Mouse (Mus musculus) naive thymus-derived CD4-positive, alpha-beta T cell, adult 2 months (primary cell): Measurements from ENCODE around the gene Nfkbiz.
"Not testable (repeated sequence)": the region's sequence is repeated elsewhere in the genome, so short reads cannot be mapped to it uniquely, and the experiment has no call there.

Experiments used
- DNase-seq: peaks from one replicate; pipeline ENCODE4 v3.0.0-alpha.2; 2011; ENCODE audit warnings: low read depth

Gene Nfkbiz

DNA sequence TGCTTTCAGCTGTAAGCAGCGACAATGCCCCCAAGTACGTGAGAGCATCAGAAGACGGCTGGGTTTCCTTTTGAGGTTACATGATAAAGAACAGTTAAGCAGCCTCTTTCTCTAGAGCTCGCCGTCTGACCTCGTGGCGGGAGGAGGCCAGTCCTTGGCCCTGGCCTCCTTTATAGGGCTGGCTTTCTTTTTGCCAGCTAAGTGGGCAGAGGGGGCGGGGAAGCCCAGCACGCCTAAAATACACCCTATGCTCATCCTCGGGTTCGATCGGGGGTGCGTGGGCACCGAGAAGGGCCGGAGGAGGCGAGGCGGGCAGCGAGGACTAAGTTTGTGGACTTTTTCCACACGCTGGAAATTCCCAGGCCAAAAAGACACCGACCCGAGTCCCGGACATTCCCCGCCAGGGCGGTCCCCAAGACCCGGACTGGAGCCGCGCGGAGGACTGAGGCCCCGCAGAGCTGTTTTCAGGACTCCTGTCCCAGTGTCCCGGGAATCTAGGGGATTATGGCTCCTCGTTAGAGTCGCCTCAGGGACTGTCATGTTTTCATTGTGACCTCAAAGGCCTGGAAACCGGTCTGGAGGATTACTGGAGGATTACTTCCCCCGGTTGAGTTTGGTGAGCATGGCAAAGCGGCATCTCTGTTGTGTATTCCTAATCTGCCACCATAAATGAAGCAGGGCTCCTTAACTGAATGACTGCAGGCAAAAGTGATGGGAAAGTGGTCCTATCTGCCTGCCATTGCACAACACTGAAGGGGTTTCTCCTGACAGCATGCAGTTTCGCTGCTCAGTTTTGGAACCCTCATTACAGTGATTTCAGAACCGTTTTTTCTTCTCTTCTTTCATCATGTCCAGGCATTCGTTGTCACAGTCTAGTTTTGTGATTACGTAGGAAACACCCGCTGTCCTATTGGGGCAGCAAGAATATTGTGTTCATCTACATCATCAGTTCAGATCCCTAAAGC is at the start of gene Nfkbiz:
Nfkbiz (minus strand) TSS at position 390 of the 965 bp plus-strand sequence.
- peak; percentile 73 for DNase-seq

DNA sequence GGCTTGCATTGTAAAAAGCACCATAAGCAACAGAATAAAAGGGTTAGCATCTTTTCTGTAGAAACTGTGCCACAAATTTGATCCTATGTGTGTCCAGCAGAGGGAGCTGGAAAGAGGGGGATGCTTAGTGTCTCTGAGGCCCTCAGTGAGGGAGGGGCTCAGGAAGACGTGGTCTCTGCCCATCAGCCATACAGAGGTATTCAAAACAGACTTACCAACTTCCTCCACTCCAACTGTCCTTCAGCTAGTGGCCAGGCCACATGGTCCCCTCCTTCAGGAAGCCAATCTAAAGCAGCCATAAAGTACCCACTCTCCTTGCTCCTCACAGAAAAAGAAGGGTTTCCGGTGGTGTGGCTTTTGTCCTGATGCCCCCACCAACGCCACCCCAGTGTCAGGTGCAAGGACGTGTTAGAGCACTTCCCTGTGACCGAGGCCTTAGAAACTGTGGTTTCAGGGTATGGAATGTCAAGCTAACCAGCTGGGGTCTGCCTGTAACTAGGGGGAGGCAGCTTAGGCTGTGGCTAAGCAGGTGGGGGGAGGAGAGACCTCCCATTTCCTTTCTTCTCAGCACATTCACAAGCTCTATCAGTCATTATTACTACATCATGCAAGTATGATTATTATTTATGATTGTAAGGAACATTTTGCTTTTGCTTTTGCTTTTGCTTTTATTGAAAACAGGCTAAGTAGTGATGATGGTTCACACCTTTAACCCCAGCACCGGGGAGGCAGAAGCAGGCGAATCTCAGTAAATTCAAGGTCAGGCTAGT is 49.3 kb upstream of the Nfkbiz start:
- peak; percentile 77 for DNase-seq

DNA sequence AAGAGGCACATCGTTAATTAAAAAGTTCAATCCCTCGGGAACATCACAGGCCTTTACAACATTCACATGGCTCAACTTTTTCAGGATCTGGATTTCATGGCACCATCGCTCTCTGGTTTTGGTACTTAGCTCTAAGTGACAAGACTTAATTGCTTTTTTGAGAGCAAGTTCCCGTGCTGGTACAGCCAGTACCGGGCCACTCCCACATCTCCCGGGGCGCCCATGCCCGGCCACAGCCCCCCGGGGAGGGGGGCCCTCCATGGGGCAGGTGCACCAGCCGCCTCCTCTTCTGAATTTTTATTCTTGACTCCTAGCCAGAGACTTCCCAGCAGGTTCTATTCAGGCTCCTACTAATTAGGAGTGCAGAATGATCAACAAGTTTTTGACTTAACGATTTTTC is 45.5 kb upstream of the Nfkbiz start:
- DNase-seq = no peak

DNA sequence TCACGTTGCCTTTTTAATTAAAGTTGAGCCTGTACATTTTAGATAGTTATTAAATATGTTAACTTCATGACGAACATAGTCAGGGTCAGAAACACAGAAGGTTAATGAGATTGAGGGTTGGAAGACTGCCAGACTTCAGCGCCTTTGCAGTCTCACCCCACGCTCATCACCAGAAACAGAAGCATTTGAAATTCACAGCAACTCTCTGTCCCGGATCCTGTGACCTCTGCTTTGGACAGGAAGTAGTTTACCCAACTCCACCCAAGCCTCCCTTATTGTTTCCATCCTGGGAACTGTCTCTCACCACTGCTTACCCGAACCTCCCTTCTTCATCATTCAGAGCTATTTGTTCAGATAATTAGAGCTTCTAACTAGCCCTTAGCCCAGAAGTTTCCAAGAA is 37.3 kb upstream of the Nfkbiz start:
- no peak for DNase-seq

DNA sequence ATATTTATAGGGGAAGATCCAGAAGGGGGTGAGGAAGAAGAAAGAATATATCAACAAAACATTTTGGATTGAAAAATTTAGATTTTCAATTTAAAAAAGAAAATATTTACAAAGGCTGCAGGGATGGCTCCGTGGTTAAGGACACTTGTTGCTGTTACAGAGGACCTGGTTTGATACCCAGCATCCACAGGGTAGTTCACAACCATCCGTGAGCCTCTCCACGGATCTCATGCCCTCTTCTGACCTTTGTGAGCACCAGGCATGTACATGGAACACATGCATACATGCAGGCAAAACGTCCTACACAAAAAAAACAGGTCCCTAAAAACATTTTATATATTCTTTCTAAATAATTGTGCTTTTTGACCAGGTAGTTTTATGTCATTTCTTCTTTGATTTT is 25.1 kb upstream of the Nfkbiz start:
- DNase-seq = no peak

DNA sequence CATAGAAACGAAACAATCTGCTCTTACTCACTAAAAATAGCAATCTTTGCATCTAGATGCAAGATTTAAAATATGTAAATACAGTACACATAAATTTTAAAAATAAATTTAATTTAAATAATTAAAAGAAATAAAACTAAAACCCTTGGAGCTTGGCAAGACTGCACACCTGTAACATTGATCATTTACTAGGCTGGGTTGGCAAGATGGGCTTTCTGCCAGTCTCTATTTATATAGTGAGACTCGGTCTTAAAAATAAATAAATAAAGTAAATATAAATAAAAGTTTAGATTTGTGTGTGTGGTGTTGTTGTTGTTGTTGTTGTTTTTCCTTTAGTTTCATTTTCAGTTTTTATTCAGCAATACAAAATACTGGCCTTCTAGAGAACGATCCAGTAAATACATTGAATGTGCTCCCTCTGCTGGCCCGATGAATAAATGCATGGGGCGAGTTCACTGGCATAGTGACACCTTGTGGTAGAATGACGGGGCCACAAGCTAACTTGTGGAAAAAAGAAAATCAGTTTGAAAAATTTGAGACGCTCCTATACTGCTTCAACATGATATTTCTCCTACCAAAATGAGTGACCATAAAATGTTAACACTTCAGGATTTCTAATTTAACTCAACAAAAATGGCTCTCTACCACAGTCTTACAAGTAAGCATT is 24.6 kb upstream of the Nfkbiz start:
- peak; percentile 88 for DNase-seq

DNA sequence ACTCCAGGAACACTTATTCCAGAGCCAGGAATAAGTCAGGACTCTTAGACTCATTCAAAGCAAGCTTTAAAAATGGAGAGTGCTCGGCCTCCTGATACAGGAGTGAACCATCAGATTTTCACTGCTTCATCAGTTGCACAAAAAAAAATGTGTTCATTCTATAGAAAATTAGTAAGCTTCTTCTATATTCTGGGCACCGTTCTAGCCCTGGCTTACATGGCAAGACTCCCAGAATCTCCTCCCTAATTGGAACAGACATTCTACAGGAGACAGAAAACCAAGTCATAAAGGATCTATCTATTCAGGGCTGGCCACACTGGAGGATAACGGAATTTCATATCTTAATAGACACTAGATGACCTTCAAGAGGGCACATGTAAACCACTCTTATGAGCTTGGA is 22.4 kb upstream of the Nfkbiz start:
- DNase-seq = no peak

DNA sequence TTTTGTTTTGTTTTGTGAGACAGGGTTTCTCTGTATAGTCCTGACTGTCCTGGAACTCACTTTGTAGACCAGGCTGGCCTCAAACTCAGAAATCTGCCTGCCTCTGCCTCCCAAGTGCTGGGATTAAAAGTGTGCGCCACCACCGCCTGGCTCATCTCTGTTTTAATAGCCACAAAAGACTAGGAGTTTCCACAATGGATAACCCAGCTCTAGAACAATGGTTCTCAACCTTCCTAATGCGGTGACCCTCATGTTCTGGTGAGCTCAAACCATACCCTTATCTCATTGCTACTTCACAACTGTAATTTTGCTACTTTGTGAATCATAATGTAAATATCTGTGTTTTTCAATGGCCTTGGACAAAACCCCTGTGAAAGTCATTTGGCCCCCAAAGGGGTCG is 20.7 kb upstream of the Nfkbiz start:
- not testable (repeated sequence) for DNase-seq

DNA sequence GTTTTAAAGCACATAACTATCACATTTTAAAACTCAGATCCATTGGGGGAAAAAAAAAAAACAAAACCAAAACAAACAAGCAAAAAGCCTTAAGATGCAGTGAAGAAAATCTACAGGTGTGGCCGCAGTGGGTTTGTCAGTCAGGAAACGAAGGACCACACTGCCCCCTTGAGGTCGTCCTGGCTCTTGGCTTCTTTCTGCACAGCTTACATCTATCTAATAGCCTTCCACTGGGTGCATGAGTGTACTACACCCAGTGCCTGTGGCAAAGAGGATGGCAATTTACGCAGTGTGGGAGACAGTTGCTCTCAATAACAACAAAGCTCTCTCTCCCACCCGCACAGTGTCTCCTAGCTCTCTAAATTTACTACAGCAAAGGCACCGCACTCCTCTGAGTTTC is 19.8 kb upstream of the Nfkbiz start:
- DNase-seq = peak; percentile 87

DNA sequence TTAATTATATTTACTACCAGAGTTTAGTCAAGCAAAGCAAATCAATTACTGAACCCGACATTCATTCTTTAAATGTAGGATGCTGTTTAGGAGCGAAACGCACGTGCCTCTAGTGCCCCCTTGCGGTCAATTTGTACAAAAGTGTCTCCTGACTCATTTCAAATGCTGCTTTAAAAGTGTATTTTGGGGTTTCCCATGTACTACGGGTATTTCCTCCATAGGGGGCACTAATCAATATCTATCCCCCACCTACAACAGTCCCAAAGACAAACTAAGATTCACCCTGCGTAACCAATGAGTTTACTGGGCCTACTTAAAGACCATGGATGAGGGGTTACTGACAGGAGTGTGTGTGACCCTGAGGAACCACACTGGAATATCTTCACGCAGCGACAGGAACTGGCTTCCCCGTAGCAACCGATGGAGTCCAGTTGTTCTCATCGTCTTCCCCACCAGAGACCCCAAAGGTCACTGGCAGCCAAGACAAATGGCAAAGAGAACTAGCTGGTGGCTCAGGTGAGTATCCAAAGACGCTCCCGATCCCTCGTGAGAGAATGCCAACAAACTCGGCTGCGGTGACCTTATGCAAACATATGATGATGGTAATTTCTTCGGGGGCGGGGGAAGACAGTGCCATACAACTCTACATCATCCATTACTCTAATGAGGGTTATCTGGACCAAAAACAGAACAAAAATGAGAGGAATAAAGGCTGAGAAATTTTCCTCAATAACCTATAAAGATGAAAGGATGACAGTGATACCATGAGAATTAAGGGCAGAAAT is 14.4 kb upstream of the Nfkbiz start:
- peak; percentile 91 for DNase-seq

DNA sequence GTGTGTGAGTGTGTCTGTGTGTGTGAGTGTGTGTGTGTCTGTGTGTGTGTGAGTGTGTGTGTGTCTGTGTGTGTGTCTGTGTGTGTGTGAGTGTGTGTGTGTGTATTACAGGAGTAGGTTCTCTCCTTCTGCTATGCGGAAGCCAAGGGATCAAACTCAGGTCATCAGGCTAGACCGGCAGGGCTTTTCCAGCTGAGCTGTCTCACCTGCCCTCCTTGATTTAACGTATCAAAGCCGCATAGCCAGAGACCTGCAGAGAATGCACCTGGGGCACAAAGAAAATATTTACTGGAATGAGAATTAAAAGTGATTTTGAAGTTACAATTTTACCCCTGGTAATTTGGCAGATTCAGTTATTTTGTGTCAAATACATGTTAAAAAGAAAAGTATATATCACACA is 13.8 kb upstream of the Nfkbiz start:
- no peak for DNase-seq

DNA sequence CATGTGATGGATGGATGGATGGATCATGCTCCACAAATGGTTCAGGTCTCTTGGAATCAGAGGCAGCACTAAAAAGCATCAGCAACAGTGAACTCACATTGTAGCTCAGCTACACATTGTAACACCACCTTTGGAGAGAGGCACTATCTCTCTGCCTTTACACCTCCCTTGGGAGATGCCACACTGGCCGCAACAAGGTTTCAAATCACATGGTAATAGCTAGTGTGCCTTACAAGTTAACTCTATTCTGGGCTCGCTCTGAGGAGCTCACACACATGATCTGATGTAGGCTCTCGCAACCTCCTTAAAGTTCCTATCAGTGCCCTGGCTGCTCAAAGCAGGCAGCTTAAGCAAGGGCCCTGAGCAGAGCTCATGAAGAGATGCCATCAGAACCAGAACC is 11.8 kb upstream of the Nfkbiz start:
- no peak for DNase-seq

DNA sequence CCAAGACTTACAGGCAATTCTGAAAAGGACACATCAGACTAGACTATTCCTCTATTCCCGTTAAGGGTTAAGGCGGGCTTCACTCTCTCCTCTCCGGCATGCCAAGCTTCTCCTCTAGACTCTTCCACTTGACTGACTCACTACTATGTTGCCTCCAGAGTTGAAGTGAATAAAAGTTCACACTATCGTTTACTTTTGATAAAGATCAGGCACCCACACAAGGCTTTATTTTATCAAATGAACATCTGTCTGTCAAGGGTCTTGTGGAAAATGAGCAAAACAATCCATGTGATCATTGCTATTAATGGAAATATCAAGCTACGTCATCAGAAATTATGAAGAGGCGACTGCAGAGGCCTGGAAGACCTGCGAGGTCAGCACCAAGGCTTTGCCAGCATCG is 9.0 kb upstream of the Nfkbiz start:
- DNase-seq = no peak

DNA sequence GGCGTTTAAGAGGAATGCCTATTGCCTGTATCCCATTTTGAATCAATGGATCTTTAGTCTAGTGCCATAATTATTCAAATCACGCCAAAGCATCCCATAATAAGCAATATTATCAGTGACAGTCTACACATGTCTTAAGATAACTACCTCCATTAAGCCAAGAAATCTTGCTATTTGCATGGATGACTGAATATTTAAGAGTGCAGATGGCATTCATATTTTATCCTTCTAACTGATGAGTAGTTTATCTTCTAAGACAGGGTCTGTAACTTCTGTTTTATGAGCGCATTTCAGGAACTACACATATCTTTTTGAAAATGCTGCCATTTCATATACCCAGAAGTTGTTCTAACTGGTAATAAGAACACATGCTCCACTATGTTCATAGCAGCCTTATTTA is 6.1 kb upstream of the Nfkbiz start:
- DNase-seq = no peak

DNA sequence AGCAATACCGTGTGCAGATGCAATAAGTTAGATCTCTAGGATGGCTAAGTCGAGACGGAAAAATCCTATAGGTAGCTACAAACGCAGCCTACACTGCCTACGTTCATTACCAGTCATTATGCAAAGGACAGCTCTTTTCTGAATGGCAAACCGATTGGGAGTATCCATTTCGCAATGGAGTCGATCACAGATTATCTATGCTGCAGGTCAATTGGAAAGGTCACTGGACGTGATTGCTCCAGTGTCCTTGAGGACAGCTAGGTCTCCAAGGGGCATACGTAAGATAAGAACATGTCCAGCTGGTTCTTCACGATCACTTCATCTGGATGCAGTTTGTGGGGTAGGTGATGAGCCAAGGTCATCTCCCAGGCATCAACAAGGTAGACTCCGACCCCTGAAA is 5.2 kb upstream of the Nfkbiz start:
- DNase-seq = no peak

DNA sequence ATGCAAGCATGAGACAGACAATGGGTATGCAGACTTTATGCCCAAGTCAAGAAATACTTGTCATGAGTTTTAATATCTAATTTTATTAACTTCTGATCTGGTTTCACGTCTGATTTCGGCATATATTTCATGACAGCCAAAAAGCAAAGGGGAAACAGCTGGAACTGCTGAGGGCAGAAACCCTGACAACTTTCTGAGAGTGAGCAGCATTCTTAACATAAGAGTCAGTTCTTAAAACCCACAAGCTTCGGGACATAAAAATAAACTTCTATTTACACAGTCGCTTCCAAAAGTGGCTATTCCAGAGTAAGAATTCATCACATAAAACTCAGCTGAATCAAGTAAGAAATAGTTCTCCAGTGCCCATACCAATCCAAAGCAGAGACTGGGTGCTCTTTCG is 4.4 kb upstream of the Nfkbiz start:
- DNase-seq = no peak

DNA sequence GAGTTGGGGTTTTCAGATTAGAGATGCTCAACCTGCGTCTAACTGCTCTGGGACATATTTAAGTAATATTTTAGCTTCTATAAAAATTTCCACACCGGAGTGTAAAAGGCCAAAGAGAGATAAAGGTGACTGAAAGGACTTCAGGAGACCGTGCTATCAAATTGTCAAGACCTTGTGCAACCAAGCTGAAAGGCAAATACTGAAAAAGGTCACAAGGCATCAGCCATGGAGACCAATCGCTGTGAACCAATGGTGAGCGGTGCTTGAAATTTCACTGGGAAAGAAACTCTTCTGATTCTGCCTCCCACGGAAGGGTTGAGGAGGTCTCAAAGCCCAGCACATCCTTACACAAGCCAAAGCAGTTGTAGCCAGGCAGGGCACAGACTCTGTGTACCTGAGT is 2.8 kb upstream of the Nfkbiz start:
- DNase-seq = no peak

DNA sequence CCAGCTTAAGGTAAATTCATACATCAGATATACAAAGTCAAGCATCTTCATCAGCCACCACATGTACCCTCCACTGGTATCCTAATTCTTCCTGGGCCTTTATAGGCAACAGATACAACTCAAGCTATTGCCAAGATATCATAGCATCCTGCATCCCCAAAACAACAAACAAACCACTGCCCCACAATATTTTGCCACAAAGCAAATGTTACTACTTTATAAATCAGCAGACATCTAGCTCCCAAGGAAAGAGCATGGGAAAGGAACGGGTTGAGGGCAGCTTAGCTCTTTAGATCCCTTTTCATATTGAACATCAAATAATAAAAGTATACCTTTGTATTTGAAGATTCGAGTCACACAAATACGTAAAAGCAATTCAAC is 580 bp downstream of the Nfkbiz start:
- DNase-seq = no peak

DNA sequence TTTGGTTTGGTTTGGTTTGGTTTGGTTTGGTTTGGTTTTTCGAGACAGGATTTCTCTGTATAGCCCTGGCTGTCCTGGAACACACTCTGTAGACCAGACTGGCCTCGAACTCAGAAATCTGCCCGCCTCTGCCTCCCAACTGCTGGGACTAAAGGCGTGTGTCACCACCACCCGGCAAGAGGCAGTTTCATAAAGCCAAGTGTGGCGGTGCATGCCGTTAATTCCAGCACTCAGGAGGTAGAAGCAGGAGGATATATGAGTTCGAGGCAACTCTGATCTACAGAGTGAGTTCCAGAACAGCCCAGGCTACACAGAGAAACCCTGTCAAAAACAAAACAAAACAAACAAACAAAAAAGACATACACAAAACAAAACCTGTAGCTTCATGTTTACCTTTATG is 1.0 kb downstream of the Nfkbiz start:
- DNase-seq = not testable (repeated sequence)

DNA sequence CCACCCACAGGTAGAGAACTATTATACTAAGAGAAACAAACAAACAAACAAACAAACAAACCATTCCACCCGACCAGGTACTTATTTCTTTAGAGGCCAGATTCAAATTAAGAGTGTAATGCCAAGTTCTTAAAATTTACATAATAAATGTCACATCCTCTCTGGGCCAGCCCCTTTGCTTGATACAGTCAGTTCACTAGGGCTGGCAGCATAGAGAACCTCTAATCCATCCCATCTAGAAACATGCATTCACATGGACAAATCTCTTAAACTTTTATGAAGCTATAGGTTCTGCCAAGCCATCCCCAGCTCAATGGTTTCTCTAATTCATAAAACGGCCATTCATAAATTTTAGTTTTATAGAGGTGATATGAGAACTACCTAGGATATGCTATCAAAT is 1.5 kb downstream of the Nfkbiz start:
- no peak for DNase-seq

DNA sequence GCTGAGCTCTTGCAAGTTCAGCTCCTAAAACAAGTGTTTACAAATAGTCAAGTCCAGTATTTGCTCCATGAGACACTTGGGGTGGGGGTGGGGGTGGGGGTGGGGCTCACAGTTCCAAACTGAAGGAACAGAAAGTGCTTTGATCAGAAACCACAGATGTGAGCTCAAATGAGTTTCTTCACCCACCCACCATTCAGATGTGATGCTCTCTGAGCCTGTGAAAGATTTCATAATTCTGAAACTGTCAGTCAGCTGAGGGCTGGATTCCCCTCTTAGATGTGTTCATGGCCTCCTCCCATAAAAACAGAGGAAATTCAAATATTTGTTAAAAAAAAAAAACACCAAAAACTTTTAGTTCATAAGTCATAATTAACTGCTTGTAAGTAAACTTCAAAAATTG is 2.9 kb downstream of the Nfkbiz start:
- no peak for DNase-seq

DNA sequence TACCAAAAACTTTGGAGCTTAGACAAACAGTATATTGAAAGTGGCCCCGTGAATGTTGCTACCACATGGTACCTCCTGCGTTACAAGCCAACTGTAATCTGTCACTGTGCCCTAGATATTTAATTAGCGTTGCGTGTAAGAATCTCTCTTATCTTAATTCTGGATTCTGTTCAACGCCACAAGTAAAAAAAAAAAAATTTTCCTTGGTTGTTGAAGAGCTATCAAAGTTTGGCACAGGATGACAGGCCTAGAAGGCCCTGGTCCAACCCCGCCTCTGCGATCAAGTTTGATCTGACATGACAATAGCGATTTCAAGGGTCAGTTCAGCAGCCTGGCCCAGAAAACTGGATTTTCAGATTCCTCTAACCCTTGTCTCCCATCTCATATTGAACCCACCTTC is 6.1 kb downstream of the Nfkbiz start:
- no peak for DNase-seq
